Mouse (Mus musculus) frontal cortex, postnatal 25 days (tissue): ENCODE results near the gene Lrp6.

Experiments
- DNase-seq, 2 experiments: peaks; one replicate each; pipeline ENCODE4 v3.0.0; 2022; ENCODE audit warnings: low spot score in 2 of 2

Gene Lrp6

GRCm38 (mm10) chr6:134436955-134437354 is 129.8 kb downstream of the Lrp6 start:
- no peak for DNase-seq

GRCm38 (mm10) chr6:134434866-134435390 is 131.8 kb downstream of the Lrp6 start:
- no peak for DNase-seq

GRCm38 (mm10) chr6:134434044-134434443 is 132.7 kb downstream of the Lrp6 start:
- no peak for DNase-seq

GRCm38 (mm10) chr6:134433281-134433680 is 133.5 kb downstream of the Lrp6 start:
- no peak for DNase-seq

- DNase-seq, result no peak
Measured at GRCm38 (mm10) chr6:134431583-134431982, 135.2 kb downstream of the Lrp6 start.

GRCm38 (mm10) chr6:134430161-134430799 is 136.5 kb downstream of the Lrp6 start:
- DNase-seq, result no peak

- DNase-seq, result no peak
Measured at GRCm38 (mm10) chr6:134428455-134428854, 138.3 kb downstream of the Lrp6 start.

GRCm38 (mm10) chr6:134427165-134427564 is 139.6 kb downstream of the Lrp6 start:
- DNase-seq, result no peak

GRCm38 (mm10) chr6:134425216-134425717 is 141.5 kb downstream of the Lrp6 start:
- DNase-seq, result peak; percentile 21 to 59

GRCm38 (mm10) chr6:134421921-134422320 is 144.8 kb downstream of the Lrp6 start:
- DNase-seq, result no peak

GRCm38 (mm10) chr6:134420375-134420774 is 146.4 kb downstream of the Lrp6 start:
- no peak for DNase-seq

- no peak for DNase-seq
Measured at GRCm38 (mm10) chr6:134417886-134418285, 148.9 kb downstream of the Lrp6 start.

- DNase-seq, result no peak
Measured at GRCm38 (mm10) chr6:134416556-134417105, 150.1 kb downstream of the Lrp6 start.

- DNase-seq, result no peak
Measured at GRCm38 (mm10) chr6:134414532-134414883, 152.3 kb downstream of the Lrp6 start.

GRCm38 (mm10) chr6:134413706-134414531 is 152.8 kb downstream of the Lrp6 start:
- no peak for DNase-seq

GRCm38 (mm10) chr6:134407226-134407625 is 159.5 kb downstream of the Lrp6 start:
- DNase-seq, result no peak

- DNase-seq, result no peak
Measured at GRCm38 (mm10) chr6:134403684-134404070, 163.1 kb downstream of the Lrp6 start.

- peak; percentile 58 to 59 for DNase-seq
Measured at GRCm38 (mm10) chr6:134402914-134403683, 163.7 kb downstream of the Lrp6 start.
